8 mouse cellular contexts compared by ENCODE assay signal in genomic region chr12:76534641-76535283, GRCm38 (mm10). TPM values are rescaled to one million over a fixed set of nuclear protein-coding genes. Genes with fewer than 3 reads are reported as not detected.
DNase-seq lines count a peak whose midpoint lies in the region; ATAC-seq and TF ChIP-seq lines count a peak whose summit lies in the region.

No protein-coding gene starts in this region.

- no peaks in the 10 kb centered on the region for H3K27me3 ChIP-seq in liver, adult 2 months (ENCODE audit: control insufficient read depth, insufficient read depth, low read length)
- H3K27me3 ChIP-seq in hindbrain, embryonic 13.5 days = peaks cover 76% of the 10 kb centered on the region
- H3K27me3 ChIP-seq in midbrain, embryonic 15.5 days (replicated peaks) = peaks cover 52% of the 10 kb centered on the region

- H3K9me3 ChIP-seq in hindbrain, embryonic 13.5 days = no peaks in the 10 kb centered on the region
- H3K9me3 ChIP-seq in midbrain, embryonic 15.5 days = no peaks in the 10 kb centered on the region

- H3K4me3 ChIP-seq in liver, adult 2 months (ENCODE audit: insufficient read depth, low read depth, low read length) = peak overlapping the region; percentile 85
- peak overlapping the region; percentile 14 for H3K4me3 ChIP-seq in cortical plate, adult 2 months (ENCODE audit: insufficient read depth, low read length)
- H3K4me3 ChIP-seq in hindbrain, embryonic 13.5 days = peak overlapping the region; percentile 58
- 0 out of 2 replicates have a peak overlapping the region, but pooled peaks have one; percentile 3 for H3K4me3 ChIP-seq in midbrain, embryonic 15.5 days

- H3K4me2 ChIP-seq in hindbrain, embryonic 13.5 days = peak overlapping the region; percentile 97
- H3K4me2 ChIP-seq in midbrain, embryonic 15.5 days = peak overlapping the region; percentile 95

- peaks cover 16% of the 10 kb centered on the region for H3K4me1 ChIP-seq in liver, adult 2 months (ENCODE audit: control insufficient read depth, insufficient read depth, low read length)
- H3K4me1 ChIP-seq in cortical plate, adult 2 months (ENCODE audit: control insufficient read depth, insufficient read depth, low read length) = no peaks in the 10 kb centered on the region
- peaks cover 25% of the 10 kb centered on the region for H3K4me1 ChIP-seq in hindbrain, embryonic 13.5 days (replicated peaks)
- H3K4me1 ChIP-seq in midbrain, embryonic 15.5 days = peaks cover 19% of the 10 kb centered on the region

- peak overlapping the region; percentile 94 for H3K27ac ChIP-seq in liver, adult 2 months (replicated peaks; ENCODE audit: insufficient read depth, low read depth, low read length)
- peak overlapping the region; percentile 59 for H3K27ac ChIP-seq in cortical plate, adult 2 months (ENCODE audit: insufficient read depth, low read length)
- no peak overlapping the region for H3K27ac ChIP-seq in hindbrain, embryonic 13.5 days
- H3K27ac ChIP-seq in midbrain, embryonic 15.5 days = no peak overlapping the region

- H3K9ac ChIP-seq in liver, adult 2 months (ENCODE audit: low read depth, low read length) = peak overlapping the region; percentile 90
- no peak overlapping the region for H3K9ac ChIP-seq in hindbrain, embryonic 13.5 days
- no peak overlapping the region for H3K9ac ChIP-seq in midbrain, embryonic 15.5 days

- peaks cover 26% of the 10 kb centered on the region; the same call in 1 of the 2 replicates for H3K79me2 ChIP-seq in liver, adult 2 months (ENCODE audit: control insufficient read depth, insufficient read depth, low read length)

- TF ChIP-seq CTCF in liver, adult 2 months (IDR thresholded peaks at IDR 0.05; ENCODE audit: low read depth, low read length) = no peak
- TF ChIP-seq CTCF in cortical plate, adult 2 months (IDR thresholded peaks at IDR 0.05; ENCODE audit: extremely low read depth, insufficient read depth, low read length) = no peak

- 7% methylated on average over 9 of the region's 9 CpGs for whole genome bisulfite sequencing in liver, adult 2 months
- WGBS in hindbrain, embryonic 13.5 days = 30% methylated on average over 9 of the region's 9 CpGs
- WGBS in midbrain, embryonic 15.5 days = 24% methylated on average over 9 of the region's 9 CpGs

- no peak for TF ChIP-seq POLR2A in liver, adult 2 months (IDR thresholded peaks at IDR 0.05; ENCODE audit: extremely low read depth, insufficient read depth, low read length)
- TF ChIP-seq POLR2A in cortical plate, adult 2 months (IDR thresholded peaks at IDR 0.05; ENCODE audit: extremely low read depth, insufficient read depth, low read length) = no peak

- ATAC-seq in hindbrain, embryonic 13.5 days (ENCODE audit: low FRiP score) = no peak
- ATAC-seq in midbrain, embryonic 15.5 days (replicated peaks) = no peak
- ATAC-seq in activated CD4-positive, CD25-positive, alpha-beta regulatory T cell, adult 4 months = no peak

- no peak for DNase-seq in liver, adult 2 months (ENCODE audit: extremely low read depth, low read depth, low spot score)
- DNase-seq in liver = no peak
- no peak for DNase-seq in ovary, postnatal 10 days (ENCODE audit: low spot score)
- no peak for DNase-seq in cerebellum, postnatal 14 days

- H3K36me3 ChIP-seq in liver, adult 2 months (ENCODE audit: control insufficient read depth, insufficient read depth, low read length) = no peaks in the 10 kb centered on the region
- no peaks in the 10 kb centered on the region for H3K36me3 ChIP-seq in hindbrain, embryonic 13.5 days
- no peaks in the 10 kb centered on the region for H3K36me3 ChIP-seq in midbrain, embryonic 15.5 days (replicated peaks)

RNA-seq across cellular contexts. Expression of gene Plekhg3, which starts 4.1 kb away (rescaled TPM):
- total RNA-seq in liver, adult 2 months (2014; rRNA removed) = 16.5 and 27.0 TPM in 2 replicates
- polyA plus RNA-seq in liver, adult 2 months (2012; rRNA removed) = 12.5 and 17.1 TPM in 2 replicates
- 16.0 and 19.0 TPM in 2 replicates for polyA plus RNA-seq in cortical plate, adult 2 months (2012; rRNA removed)
- polyA plus RNA-seq in hindbrain, embryonic 13.5 days (2015; fragmentation: Nextera tagmentation; extraction: Ambion mirVana) = 1.6 and 2.1 TPM in 2 replicates
- polyA plus RNA-seq in midbrain, embryonic 15.5 days (2015; fragmentation: Nextera tagmentation; extraction: Ambion mirVana) = 1.3 and 1.4 TPM in 2 replicates
- polyA plus RNA-seq in activated CD4-positive, CD25-positive, alpha-beta regulatory T cell, adult 4 months (2017; shearing (Covaris generic)) = 1 to 10 TPM; 2.5 to 3.7 TPM

Comparison
In these comparisons a context has a peak if more than half of its experiments do, and no peak if none do; other contexts are left out.
1. H3K27ac ChIP-seq: peak in liver, adult 2 months (single experiment) and cortical plate, adult 2 months (single experiment); none in hindbrain, embryonic 13.5 days (single experiment) and midbrain, embryonic 15.5 days (single experiment).
2. H3K4me3 ChIP-seq: peak in every context shown above with its lines; median percentile 85 in liver, adult 2 months; 58 in hindbrain, embryonic 13.5 days; 14 in cortical plate, adult 2 months; 3 in midbrain, embryonic 15.5 days.